Mouse (Mus musculus) testis, adult 2 months (tissue): ENCODE data around the gene Tnfrsf13b.
"Not testable (repeated sequence)": the region's sequence is repeated elsewhere in the genome, so short reads cannot be mapped to it uniquely, and the experiment has no call there.

ENCODE experiments used
- CTCF ChIP-seq: fragments of 200-500 bp; IDR thresholded peaks from 2 replicates; pipeline ENCODE4 v1.5.1; 2012; ENCODE audit warnings: low read depth, mild to moderate bottlenecking, inconsistent platforms, low read length, moderate library complexity; ENCODE audit not compliant: control insufficient read depth, insufficient read depth, insufficient replicate concordance
- POLR2A ChIP-seq: fragments of 200-500 bp; IDR thresholded peaks from 2 replicates; pipeline ENCODE4 v1.6.1; 2012; ENCODE audit warnings: low read depth, mild to moderate bottlenecking, inconsistent platforms, low read length, moderate library complexity; ENCODE audit not compliant: control insufficient read depth

GRCm38 (mm10) chr11:61130646-61131045, 4.1 kb downstream of the Tnfrsf13b start:
- not testable (repeated sequence) for TF ChIP-seq POLR2A, CTCF
